Mouse (Mus musculus) testis, postnatal 10 days (tissue): ENCODE results near the gene D430041D05Rik.
A peak's percentile ranks its signal among the peaks of the same experiment; 100 is the strongest.

Source experiments
- DNase-seq: peaks from one replicate; pipeline ENCODE4 v3.0.0; 2021; ENCODE audit warnings: low spot score

D430041D05Rik gene

DNA sequence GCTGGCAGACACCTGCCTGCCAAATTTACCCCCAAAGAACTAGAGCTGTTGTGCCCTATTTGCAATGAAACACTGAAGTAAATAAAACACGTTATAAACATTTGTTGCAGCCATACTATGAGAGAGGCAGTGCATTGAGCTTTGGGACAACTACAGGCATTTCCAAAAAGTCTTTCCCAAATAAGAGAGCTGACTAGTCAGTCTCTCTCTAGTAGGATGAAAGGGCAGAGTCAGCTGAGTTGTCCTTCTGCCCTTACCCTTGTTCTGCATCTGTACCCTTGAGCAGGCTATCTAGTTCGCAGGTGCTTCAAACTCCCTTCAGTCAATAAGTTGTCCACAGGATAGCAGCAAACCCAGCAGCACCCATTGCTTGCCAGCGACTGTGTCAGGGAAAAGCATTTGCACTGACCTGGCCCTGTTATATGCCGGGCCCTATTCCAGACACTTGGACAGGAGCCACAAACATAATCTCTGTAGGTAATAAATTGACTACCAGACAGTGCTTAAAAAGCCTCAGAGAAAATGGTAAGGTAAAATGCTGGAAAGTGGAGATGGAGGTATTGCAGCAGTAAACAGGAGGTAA lies at the start of gene D430041D05Rik:
Gene D430041D05Rik, minus strand, starts transcription at position 51 of the 583 bp plus-strand sequence.
- DNase-seq, result no peak

GRCm38 (mm10) chr2:104460021-104460420 lies 49.2 kb upstream of the D430041D05Rik start:
- no peak for DNase-seq

DNA sequence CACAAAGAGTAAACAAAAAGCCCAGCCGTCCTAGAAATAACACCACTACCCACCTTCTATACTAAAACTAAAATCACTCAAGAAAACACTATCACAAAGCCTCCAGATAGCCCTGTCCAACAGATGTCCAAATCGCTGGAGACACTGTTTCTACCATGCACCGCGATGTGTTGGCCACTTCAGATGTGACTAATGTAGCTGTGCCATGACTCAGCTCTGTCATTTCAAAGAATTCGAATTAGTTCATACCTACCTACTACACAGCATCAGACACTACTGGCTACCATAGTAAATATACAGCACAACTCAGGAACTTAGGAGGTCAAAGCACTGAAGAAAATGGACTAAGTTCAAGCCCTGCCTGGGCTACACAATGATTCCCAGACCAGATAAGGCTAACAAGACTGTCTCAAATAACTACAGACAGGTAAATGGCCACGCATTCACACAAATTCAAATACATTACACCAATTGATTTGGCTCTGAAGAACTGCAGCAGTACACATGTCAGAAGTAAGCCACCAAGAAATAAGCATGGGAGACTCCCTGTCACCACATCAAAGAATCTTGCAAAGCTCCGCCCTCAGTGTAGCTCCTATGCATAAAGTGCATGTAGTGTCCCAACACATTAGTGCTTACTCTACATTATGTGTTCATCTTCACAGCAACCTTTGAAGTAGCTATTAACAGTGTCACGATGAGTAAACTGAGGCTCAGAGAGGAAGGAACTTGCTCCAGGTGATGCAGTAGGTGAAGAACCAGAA lies 47.9 kb upstream of the D430041D05Rik start:
- no peak for DNase-seq

DNA sequence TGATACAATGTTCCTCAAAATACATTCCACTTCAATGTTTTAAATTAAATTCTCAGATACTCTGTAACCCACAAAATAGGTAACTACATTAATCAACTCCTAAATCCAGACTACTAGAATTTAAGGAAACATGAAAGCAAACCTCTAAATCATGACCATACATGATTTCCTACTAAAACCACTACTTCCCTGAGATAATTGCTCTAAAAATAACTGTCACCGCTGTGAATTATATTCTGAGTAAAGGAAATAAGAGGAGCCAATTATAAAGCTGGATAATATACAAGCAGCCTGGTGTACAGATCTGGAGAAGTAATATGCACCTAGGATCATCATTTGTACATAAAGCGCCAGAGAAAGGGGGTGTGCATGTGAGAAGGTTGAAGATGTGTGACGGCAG lies 46.3 kb upstream of the D430041D05Rik start:
- DNase-seq, result no peak

DNA sequence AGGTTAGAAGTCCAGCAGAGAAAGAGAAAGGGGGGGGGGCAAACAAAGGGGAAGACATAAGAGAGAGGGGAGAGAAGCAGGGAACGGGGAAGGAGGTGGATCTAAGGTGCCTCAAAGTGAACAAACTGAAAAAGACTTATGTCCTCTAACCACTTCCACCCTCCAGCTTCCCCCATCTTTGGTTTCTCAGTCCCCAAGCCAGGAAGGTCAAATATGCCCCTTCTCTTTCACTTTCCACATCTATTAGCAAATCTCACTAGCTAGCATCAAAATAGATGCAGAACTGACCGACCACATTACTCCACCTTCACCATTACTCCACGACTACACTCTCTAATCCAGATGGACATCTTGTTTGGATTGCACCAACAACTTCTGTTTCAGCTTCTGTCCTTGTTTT lies 39.9 kb upstream of the D430041D05Rik start:
- DNase-seq, result no peak

DNA sequence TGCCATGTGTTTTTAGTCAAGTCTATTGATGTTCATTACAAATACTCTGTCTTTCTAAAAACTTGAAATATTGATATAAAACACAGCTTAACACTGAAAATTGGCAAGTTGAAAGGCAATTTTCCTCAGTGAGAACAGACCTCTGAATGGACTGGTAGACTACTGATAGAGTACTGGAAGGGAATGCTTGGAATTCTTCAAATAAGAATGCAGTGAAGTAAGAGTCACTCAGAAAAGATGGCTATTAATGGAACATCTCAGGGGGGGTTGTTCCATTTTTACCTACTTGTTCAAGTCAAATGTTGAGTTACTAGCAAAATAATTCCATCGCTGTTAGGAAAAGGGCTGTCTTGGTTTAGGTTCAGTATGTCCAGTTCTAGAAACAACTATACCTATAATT lies 38.4 kb upstream of the D430041D05Rik start:
- DNase-seq, result no peak

GRCm38 (mm10) chr2:104448201-104448600 lies 37.4 kb upstream of the D430041D05Rik start:
- DNase-seq, result no peak

DNA sequence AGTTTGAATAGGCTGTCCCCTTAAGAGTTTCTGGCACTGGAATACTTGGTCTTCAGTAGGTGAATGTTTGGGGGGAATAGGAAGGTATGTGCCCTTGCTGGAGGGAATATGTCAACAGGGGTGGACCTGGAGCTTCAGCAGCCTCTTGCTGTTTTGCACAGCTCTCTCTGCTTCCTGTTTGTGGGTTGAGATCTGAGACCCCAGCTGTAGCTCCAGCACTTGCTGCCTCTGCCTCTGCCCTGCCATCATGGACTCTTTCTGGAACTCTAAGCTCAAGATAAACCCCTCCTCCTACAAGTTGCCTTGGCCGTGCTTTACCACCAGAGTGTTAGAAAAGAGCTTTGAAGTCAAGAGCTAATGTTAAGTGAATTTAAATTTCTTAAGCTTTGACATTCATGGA lies 35.2 kb upstream of the D430041D05Rik start:
- no peak for DNase-seq

DNA sequence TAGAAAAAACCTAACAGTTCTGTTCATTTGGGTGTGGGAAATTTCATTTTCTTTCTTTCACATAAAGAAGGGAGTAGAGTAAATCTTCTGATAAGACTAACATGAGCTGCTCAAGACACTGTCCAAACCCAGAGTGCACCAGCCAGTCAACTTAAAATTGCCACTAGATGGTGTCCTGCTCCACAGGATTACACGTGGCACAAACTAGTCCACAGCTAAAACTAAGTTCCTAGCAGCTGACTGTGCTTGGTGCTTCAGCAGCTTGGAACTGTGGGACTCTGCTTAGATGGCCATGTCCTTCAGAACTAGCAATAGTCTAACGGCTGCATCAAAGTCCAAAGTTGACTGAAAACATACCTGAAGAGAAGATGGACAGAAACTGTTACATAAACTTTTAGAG lies 34.0 kb upstream of the D430041D05Rik start:
- DNase-seq, result peak; percentile 50

DNA sequence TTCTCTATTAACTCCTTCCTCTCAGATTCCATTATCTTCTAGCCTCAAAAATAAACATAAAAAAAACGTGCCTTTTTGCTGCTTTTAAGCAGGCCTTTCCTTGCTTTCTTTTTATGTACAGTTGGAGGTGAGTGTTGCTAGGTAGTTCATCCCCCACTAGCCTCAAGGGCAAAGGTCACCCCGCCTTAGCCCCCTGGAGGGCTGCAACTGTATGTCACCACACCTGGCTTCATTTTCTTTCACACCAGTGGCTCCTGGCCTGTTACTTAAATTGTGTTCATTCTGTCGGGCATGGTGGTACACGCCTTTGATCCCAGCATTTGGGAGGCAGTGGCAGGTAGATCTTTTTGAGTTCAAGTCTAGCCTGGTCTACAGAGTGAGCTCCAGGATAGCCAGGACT lies 31.5 kb upstream of the D430041D05Rik start:
- no peak for DNase-seq

- DNase-seq, result no peak
Observed at GRCm38 (mm10) chr2:104436226-104436625, 25.4 kb upstream of the D430041D05Rik start.

DNA sequence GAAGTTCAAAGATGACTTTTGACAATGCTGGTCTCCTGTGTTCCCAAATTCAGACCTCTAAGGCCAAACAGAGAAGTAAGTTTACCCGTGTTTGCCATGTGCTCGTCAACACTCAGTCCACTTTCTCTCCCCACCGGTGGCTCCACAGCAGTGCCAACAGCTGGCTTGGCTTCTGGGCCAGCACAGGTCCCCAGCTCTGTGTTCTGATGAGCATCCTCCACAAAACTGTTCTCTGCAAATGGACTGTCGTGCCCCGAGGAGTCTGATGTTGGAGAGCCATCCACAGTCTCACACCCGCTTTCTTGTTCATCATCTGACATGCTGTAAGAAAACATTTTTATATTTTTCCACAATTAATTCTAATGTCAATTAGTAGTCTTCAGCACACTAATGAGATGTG lies 20.3 kb upstream of the D430041D05Rik start:
- no peak for DNase-seq

GRCm38 (mm10) chr2:104430566-104430965 lies 19.8 kb upstream of the D430041D05Rik start:
- DNase-seq, result no peak

GRCm38 (mm10) chr2:104426112-104426511 lies 15.3 kb upstream of the D430041D05Rik start:
- DNase-seq, result no peak

DNA sequence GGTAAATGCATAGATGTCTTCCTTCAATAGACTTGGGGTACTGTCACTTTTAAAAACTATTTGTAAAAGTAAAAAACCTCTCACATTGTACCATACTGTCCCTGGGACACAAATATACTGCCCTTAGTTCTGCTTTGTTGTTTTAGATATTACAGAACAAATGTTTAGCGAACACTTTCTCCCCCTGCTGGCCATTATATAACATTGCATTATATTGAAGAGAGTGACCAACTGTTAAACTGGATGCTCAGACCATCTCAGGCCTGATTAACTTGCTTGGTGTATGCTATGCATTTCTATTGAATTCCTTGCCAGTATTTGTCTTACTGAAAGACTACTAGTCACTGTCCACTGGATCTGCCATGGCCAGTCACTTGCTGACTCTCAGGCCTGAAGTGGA lies 11.4 kb upstream of the D430041D05Rik start:
- no peak for DNase-seq

GRCm38 (mm10) chr2:104420805-104421204 lies 10.0 kb upstream of the D430041D05Rik start:
- DNase-seq, result no peak

GRCm38 (mm10) chr2:104419999-104420398 lies 9.2 kb upstream of the D430041D05Rik start:
- no peak for DNase-seq

DNA sequence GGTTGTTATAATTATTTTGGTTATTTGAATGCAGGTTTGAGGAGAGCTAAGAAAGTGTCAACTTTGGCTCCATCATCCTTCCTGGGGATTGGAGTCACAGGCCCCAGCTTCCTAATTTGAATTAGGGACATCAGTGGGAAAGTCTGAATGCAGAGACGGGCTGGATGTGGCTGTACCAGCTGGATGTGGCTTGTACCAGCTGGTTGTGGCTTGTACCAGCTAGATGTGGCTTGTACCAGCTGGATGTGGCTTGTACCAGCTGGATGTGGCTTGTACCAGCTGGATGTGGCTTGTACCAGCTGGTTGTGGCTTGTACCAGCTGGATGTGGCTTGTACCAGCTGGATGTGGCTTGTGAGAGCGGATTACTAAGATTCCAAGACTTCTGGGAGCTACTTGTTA lies 8.6 kb upstream of the D430041D05Rik start:
- DNase-seq, result no peak

GRCm38 (mm10) chr2:104413011-104413410 lies 2.2 kb upstream of the D430041D05Rik start:
- DNase-seq, result no peak

DNA sequence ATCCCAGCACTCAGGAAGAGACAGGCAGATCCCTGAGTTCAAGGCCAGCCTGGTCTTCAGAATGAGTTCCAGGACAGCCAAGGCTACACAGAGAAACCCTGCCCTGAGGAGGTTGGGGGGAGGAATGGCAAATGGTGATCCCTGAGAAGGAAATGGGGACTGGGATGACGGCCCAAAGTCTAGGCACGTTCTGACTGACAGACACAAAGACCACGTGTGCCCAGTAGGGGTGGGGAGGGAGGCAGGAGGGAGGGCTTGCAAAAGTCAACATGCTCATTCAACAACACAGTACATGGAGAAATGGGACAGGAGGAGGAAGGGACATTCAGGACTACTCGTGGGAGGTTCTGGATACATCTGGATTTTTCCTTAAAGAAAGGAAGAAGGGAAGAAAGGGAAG lies 1.7 kb upstream of the D430041D05Rik start:
- DNase-seq, result no peak

- DNase-seq, result no peak
Observed at GRCm38 (mm10) chr2:104411806-104412205, 993 bp upstream of the D430041D05Rik start.

GRCm38 (mm10) chr2:104409851-104410821 lies 677 bp downstream of the D430041D05Rik start:
- peak; percentile 55 for DNase-seq

DNA sequence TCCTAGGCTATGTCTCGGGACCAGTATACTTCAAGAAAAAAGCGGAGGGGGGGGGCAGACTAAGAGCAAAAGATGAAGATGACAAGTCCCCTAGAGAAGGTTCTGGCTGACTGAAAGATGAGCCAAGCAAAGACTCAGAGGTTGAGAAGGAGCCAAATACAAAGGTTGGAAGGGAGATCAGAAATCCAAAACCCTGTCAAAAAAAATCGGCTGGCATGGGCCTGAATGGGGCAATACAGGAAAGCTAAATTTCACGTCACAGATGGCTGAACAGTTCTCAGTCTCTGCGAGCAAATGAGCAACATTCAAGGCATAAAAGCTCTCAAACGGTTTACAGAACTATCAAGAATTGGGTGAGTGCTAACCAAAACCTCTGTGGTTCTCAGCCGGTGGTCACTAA lies 2.5 kb downstream of the D430041D05Rik start:
- no peak for DNase-seq
